Mouse (Mus musculus) natural killer cell, adult 2 months (primary cell): ENCODE data around the gene Klhl42.
A peak's percentile ranks its signal among the peaks of the same experiment; 100 is the strongest.

Experiments used
- DNase-seq, 2 experiments: peaks; one replicate each; pipeline ENCODE4 v3.0.0; 2022; ENCODE audit warnings: low spot score in 2 of 2

Klhl42 gene

GRCm38 (mm10) chr6:147091136-147092120 lies at the start of gene Klhl42:
Gene Klhl42 (plus strand): TSS chr6:147091379.
- peak; percentile 47 to 67 for DNase-seq

GRCm38 (mm10) chr6:147042291-147043290 lies 48.6 kb upstream of the Klhl42 start, which contains the start of gene Mrps35:
Gene Mrps35 (plus strand): TSS chr6:147042764.
- DNase-seq, result peak; percentile 69 to 82

GRCm38 (mm10) chr6:147043633-147044032 lies 47.5 kb upstream of the Klhl42 start:
- no peak for DNase-seq

GRCm38 (mm10) chr6:147049239-147049805 lies 41.9 kb upstream of the Klhl42 start:
- no peak for DNase-seq

GRCm38 (mm10) chr6:147051666-147052065 lies 39.5 kb upstream of the Klhl42 start:
- no peak for DNase-seq

GRCm38 (mm10) chr6:147052440-147052839 lies 38.7 kb upstream of the Klhl42 start:
- no peak for DNase-seq

GRCm38 (mm10) chr6:147053785-147054646 lies 37.2 kb upstream of the Klhl42 start:
- no peak for DNase-seq

GRCm38 (mm10) chr6:147055374-147055977 lies 35.7 kb upstream of the Klhl42 start:
- no peak for DNase-seq

- no peak for DNase-seq
Measured at GRCm38 (mm10) chr6:147059326-147059725, 31.9 kb upstream of the Klhl42 start.

- DNase-seq, result no peak
Measured at GRCm38 (mm10) chr6:147061630-147062029, 29.5 kb upstream of the Klhl42 start.

- DNase-seq, result no peak
Measured at GRCm38 (mm10) chr6:147062034-147062433, 29.1 kb upstream of the Klhl42 start.

- no peak for DNase-seq
Measured at GRCm38 (mm10) chr6:147062694-147063093, 28.5 kb upstream of the Klhl42 start.

GRCm38 (mm10) chr6:147064226-147064943 lies 26.8 kb upstream of the Klhl42 start:
- no peak for DNase-seq

GRCm38 (mm10) chr6:147064944-147065261 lies 26.3 kb upstream of the Klhl42 start:
- DNase-seq, result no peak

GRCm38 (mm10) chr6:147075808-147076387 lies 15.3 kb upstream of the Klhl42 start:
- no peak for DNase-seq

- DNase-seq, result no peak
Measured at GRCm38 (mm10) chr6:147076878-147077277, 14.3 kb upstream of the Klhl42 start.

GRCm38 (mm10) chr6:147079919-147080318 lies 11.3 kb upstream of the Klhl42 start:
- no peak for DNase-seq

GRCm38 (mm10) chr6:147085398-147086040 lies 5.7 kb upstream of the Klhl42 start:
- DNase-seq, result no peak
